Mouse (Mus musculus): ENCODE data around the gene Bend5.

Bend5 gene

DNA sequence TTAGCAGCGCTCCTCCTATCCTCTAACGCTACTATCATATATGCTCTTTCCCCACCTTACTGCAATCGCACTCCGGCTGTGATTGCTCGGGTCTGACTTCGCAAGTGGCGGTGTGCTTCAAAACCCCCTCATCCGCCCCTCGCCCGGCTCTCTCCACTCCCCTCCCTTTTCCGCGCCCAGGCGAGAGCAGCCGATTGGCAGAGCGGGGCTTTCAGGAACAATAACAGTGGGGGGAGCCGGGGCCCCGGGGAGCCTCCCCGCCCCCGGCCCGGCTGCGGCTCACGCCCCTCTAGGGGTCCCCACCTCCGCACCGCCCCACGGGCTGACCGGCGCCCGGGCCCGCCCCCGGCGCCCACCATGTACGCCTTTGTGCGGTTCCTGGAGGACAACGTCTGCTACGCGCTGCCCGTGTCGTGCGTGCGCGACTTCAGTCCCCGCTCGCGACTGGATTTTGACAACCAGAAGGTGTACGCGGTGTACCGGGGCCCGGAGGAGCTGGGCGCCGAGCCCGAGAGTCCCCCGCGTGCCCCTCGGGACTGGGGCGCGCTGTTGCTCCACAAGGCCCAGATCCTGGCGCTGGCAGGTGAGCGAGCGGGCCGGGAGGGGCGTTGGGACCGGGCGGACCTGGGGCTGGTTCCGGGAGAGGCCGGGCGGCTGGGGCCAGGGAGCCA lies at the start of gene Bend5:
Bend5 (plus strand) TSS at position 189 of the 671 bp plus-strand sequence.
- peak; percentile 30 to 34 for DNase-seq

DNA sequence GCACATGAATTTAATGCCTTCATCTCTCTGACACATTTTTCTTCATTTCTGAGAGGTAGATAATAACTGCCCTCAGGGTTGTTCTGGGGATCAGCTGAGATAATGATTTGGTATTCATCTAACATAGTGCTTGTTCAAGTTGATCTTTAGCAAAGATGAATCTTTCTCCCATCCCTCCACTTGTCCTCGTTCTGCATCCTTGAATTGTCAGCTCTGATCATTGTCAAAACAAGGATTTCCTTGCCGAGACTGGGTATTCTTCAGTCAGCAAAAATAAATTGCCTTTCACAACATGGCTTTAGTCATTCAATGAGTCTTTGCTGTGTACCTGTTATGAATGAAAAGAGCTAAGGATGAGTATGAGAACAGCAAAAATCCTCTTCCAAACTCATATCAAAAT lies 47.0 kb upstream of the Bend5 start:
- no peak for DNase-seq

- DNase-seq, result no peak
Observed at GRCm38 (mm10) chr4:111377159-111377558, 37.6 kb upstream of the Bend5 start.

- no peak for DNase-seq
Observed at GRCm38 (mm10) chr4:111378071-111378470, 36.7 kb upstream of the Bend5 start.

DNA sequence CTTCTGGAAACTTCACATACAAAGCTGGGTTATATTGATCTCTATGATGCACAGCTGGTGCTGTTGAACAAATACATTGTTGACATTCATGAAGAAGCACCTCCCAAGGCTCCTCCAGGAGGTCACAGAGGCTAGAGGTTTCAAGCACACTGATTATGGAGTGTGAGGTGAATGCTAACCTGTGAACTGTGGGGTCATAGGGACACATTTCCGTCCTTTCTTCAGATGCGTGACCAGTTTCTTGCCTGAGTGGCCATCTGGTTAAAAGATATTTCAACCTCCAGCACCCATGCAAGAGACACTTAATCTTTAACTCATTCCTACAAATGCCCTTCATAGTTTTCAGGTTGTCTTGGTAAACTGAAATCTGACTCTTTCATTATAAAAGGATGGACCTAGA lies 31.7 kb upstream of the Bend5 start:
- DNase-seq, result no peak

- no peak for DNase-seq
Observed at GRCm38 (mm10) chr4:111390736-111391135, 24.1 kb upstream of the Bend5 start.

GRCm38 (mm10) chr4:111399784-111400183 lies 15.0 kb upstream of the Bend5 start:
- DNase-seq, result no peak

- DNase-seq, result peak in 1 of 2 experiments; percentile 6
Observed at GRCm38 (mm10) chr4:111400676-111401075, 14.1 kb upstream of the Bend5 start.

DNA sequence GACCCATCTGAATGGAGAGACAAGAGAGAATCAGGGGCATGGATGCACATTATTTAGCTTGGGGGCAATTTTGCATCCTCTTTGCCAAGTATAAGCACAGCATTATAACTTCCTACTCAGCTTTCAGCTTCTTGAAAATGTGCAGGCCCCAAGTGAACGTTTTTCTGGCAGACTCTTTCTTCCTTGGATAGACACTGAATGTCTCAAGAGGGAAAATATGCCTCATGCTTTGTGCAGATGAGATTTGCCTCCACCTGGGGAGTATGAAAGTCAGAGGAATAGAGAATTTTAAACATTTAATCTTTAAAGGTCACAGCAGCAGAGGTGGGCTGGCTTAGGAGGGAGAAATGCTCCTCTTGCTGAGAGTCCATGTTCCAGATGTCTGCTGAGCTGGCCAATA lies 11.6 kb upstream of the Bend5 start:
- no peak for DNase-seq

GRCm38 (mm10) chr4:111410731-111411130 lies 4.1 kb upstream of the Bend5 start:
- no peak for DNase-seq

DNA sequence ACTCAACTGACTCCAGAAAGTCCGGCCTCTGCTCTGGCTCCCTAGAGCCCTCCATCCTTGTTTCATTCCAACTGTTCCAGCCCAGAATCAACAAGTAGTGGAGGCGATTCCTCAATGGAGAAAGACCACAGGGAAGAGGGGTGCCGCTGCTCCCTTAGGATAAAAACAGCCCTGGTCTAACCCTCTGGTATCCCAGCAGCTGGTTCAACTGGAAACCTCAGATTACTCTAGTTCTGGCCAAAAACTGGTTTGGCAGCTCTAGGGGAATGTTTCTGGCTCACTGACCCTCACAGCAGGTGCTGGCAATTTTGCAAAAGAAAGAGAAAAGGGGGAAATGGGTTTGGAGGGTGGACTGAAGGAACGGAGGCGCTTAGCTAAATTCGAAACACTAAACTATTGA lies 407 bp upstream of the Bend5 start:
- peak; percentile 56 to 62 for DNase-seq

GRCm38 (mm10) chr4:111416126-111416525 lies 1.3 kb downstream of the Bend5 start:
- no peak for DNase-seq

DNA sequence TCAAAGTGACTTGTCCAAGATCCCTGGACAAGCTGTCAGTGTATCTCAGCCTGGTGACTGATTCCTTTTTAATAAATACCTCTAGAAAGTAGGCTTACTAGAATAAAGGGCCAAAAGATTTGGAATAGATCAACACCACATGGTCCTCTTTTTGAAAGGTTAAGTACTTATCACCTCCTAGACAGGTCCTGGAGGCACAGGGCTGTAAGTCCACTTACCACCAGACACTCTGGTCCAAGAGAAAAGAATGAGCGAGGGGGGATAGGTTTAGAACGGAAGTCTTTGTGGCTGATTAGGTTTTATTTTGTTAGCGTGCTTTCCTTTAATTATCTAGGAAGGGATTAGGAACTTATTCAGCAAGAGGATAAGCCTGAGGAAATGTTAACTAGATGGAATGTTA lies 1.7 kb downstream of the Bend5 start:
- no peak for DNase-seq

DNA sequence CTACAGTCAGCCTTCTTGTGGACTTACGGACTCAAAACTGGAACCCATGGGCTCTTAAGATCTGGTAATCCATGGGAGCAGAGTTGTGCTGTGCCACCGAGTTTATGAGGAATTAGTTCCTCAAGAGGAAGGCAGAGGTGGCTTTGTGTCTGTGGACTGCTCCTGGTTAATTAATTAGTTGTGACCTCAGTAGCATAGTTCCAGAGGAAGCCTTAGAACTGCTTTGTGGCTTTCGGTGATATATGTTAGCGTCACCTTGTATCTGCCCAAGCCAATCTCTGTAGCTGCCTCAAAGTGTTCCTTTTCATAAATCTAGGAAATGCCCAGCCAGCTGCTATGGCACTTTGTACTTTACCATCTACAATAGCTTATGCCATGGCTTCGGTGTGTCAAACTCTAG lies 2.9 kb downstream of the Bend5 start:
- no peak for DNase-seq

GRCm38 (mm10) chr4:111419476-111419875 lies 4.7 kb downstream of the Bend5 start:
- DNase-seq, result no peak

GRCm38 (mm10) chr4:111420031-111420430 lies 5.2 kb downstream of the Bend5 start:
- no peak for DNase-seq

DNA sequence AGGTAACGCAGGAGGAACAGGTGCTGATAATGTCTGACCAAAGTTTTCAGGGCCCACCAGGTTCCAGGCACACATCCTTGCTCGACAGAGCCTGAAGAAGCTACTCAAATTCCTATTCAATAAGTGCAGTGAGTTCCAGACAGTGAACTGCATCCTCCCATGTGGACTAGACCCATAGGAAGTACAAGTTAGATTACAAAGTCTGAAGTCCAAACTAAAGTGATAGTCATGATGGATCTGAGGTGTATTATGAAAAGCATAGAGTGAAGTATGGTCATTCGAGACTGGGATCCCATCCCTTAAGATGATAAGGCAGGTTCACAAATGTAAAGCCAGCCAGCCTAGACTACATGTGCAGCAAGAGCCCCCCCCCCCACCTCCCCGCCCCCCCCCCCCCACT lies 6.1 kb downstream of the Bend5 start:
- no peak for DNase-seq

DNA sequence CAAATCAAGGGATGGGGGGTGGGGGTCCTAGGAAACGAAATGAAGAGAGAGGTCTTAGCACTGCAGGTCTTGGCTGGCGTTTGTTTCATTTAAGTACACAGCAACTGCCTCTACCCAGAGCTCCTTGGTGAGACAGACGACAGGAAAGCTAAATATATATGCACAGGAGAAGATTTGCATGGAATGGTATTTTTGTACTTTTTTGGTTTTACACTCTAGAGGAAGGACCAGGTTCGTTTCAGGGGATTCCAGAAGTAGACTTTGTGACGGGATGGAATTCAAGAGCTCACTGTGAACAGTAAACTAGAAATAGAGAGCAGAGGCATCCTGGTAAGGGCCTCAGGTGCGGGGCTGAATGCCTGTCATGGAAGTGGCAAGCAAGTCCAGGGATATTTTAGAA lies 7.0 kb downstream of the Bend5 start:
- no peak for DNase-seq

DNA sequence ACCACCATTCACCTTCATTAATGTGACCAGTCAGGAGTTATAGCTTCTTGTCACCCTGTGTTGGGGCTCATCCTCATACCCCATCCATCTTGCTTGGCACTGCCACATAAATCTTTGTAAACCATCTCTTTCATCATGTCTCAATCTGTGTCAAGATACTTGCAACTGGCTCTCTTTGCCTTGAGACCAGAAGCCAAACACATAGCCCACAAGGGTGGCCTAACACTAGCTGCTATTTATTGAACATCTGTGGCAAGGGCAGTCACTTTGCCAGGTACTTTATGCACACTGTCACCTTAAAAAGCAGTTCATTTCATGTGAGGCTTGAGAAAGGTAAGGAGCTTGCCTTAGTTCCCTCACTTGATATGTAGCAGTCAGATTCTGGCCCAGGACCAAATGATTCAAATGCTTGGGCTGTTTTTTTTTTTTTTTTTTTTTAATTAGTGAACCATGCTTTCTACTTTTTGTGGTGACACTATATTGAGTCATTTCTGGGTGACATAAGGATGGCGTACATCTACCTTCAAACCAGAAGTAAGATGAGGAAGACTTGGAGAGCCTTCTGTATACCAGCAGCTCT lies 9.7 kb downstream of the Bend5 start:
- no peak for DNase-seq

DNA sequence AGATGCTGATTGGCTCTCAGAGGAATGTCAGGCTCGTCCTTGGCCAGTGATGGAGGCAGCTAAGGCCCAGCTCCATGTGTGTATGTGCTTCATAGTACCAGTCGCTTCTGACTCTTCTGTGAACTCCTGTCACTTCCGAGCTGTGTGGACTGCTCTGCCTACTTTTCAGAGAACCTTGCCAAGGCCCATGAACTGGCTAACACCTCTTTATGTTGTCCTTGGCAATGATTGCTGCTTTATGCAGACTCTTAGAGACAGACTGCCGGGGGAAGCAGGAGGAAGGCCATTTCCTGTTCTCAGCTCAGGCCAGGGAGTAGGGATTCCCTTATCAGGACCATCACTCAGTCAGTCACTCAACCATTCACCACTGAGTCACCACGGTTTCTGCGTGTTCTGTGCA lies 10.4 kb downstream of the Bend5 start:
- no peak for DNase-seq

DNA sequence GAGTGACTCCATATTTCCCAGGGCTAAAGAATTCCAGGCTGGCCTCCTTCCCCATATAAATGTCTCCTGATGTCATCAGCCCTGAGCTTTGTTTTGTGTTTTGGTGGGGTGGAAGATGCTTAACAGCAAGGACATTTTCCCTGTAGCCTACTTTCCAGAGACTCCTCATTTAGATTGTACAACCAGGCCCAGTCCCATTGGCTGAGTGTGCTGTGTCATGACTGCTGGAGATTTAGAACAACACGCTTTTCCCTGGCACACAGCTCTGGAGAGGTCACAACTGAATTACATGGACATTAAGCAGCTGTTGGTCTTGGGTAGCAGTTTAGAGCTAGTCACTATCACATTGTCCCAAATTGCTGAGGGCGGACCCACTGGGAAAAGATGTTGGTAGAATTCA lies 16.4 kb downstream of the Bend5 start:
- DNase-seq, result no peak

GRCm38 (mm10) chr4:111432013-111432412 lies 17.2 kb downstream of the Bend5 start:
- no peak for DNase-seq

DNA sequence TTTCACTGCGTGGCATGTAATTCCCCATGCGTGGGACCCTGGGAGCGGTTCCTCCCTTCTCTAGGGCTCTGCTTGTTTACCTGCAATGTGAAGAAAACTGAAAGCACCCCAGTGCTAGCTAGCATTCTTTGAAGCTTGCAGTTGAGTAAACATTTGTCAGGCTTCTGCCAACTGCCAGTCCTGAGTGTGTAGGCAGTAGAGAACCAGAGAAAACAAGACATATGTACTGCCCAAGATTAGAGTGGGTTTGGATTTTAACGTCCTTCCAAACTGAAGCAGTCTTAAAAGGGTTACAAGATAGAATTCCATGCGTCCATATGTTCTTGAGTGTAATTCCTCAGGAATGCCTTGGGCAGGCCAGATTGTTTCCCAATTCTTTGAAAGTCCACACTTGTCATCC lies 17.6 kb downstream of the Bend5 start:
- no peak for DNase-seq

- DNase-seq, result no peak
Observed at GRCm38 (mm10) chr4:111441709-111442108, 26.9 kb downstream of the Bend5 start.

All from cerebellum, postnatal 14 days (tissue).